Mouse (Mus musculus) small intestine, adult 2 months (tissue): ENCODE data around the gene Snx13.

Experiments
- CTCF ChIP-seq: fragments of 200-500 bp; IDR thresholded peaks from 2 replicates; pipeline ENCODE4 v1.5.1; 2012; ENCODE audit warnings: low read depth, mild to moderate bottlenecking, control low read depth, inconsistent platforms, low read length, moderate library complexity, mixed read lengths; ENCODE audit not compliant: insufficient replicate concordance, insufficient read length; ENCODE audit errors: extremely low read depth
- POLR2A ChIP-seq: fragments of 200-500 bp; IDR thresholded peaks from 2 replicates; pipeline ENCODE4 v1.6.1; 2012; ENCODE audit warnings: low read depth, mild to moderate bottlenecking, control low read depth, inconsistent platforms, low read length, moderate library complexity

- TF ChIP-seq CTCF (no peak), POLR2A (no peak)
Observed at GRCm38 (mm10) chr12:35018679-35019237, 28.2 kb upstream of the Snx13 start.
